Mouse (Mus musculus) lung, embryonic 15.5 days (tissue): Measurements from ENCODE around the gene Sgms2. TPM values are rescaled to one million over a fixed set of nuclear protein-coding genes. Genes with fewer than 3 reads are reported as not detected.

Experiments used
- ATAC-seq: fragments of 200-750 bp; cut with Nextera tagmentation; 2 replicates; pipeline ENCODE4 v1.8.0; 2017; ENCODE audit warnings: moderate number of reproducible peaks, borderline replicate concordance; ENCODE audit not compliant: low FRiP score, low TSS enrichment; ENCODE audit errors: extremely low read depth
- H3K27ac ChIP-seq: fragments of 300-500 bp; sonication (generic); 2 replicates; pipeline ENCODE4 v1.5.1; 2015; ENCODE audit warnings: moderate library complexity, mild to moderate bottlenecking, inconsistent platforms
- H3K27me3 ChIP-seq: fragments of 300-500 bp; sonication (generic); 2 replicates; pipeline ENCODE4 v1.6.1; 2015; ENCODE audit warnings: inconsistent platforms
- H3K36me3 ChIP-seq: fragments of 300-500 bp; sonication (generic); 2 replicates; pipeline ENCODE4 v1.6.1; 2015; ENCODE audit warnings: inconsistent platforms
- H3K4me1 ChIP-seq: fragments of 300-500 bp; sonication (generic); 2 replicates; pipeline ENCODE4 v1.6.1; 2015; ENCODE audit warnings: inconsistent platforms
- H3K4me2 ChIP-seq: fragments of 300-500 bp; sonication (generic); 2 replicates; pipeline ENCODE4 v1.6.1; 2015; ENCODE audit warnings: inconsistent platforms, mild to moderate bottlenecking, moderate library complexity
- H3K4me3 ChIP-seq: fragments of 300-500 bp; sonication (generic); 2 replicates; pipeline ENCODE4 v1.5.1; 2015; ENCODE audit warnings: mild to moderate bottlenecking, inconsistent platforms
- H3K9ac ChIP-seq: fragments of 300-500 bp; sonication (generic); 2 replicates; pipeline ENCODE4 v1.6.1; 2015; ENCODE audit warnings: inconsistent platforms
- H3K9me3 ChIP-seq: fragments of 300-500 bp; sonication (generic); 2 replicates; pipeline ENCODE4 v1.6.1; 2016; ENCODE audit warnings: inconsistent platforms
- WGBS: fragments of 180-500 bp; shearing (Covaris S2); methylation state at CpG from one replicate; pipeline ENCODE4 v1.1.7; 2015; 5-methylcytosine and 5-hydroxymethylcytosine counted together
- polyA plus RNA-seq: library from polyadenylated mRNA; unstranded; fragments of >200 nt; fragmentation: Nextera tagmentation; extraction: Ambion mirVana; gene quantifications from 2 replicates; pipeline ENCODE4 v1.2.1, GENCODE M21; 2015

Gene Sgms2
- polyA plus RNA-seq, 1 experiment from 2014 or later: 2.9 TPM

- H3K9ac ChIP-seq: no peak overlapping the region
- H3K27me3 ChIP-seq: peaks cover 1% of the 10 kb centered on the region; the same call in 1 of the 2 replicates
- H3K4me1 ChIP-seq: 0 out of 2 replicates have a peak, but pooled peaks cover 5% of the 10 kb centered on the region
- WGBS: 57% methylated on average over 17 of the region's 17 CpGs
- no peak overlapping the region for H3K27ac ChIP-seq
- no peak overlapping the region for H3K4me2 ChIP-seq
- H3K4me3 ChIP-seq: no peak overlapping the region
- H3K36me3 ChIP-seq: no peaks in the 10 kb centered on the region
- no peaks in the 10 kb centered on the region for H3K9me3 ChIP-seq
- ATAC-seq: no peak
Measured at GRCm38 (mm10) chr3:131481976-131482712, 9.1 kb downstream of the Sgms2 start.

- H3K27ac ChIP-seq: no peak overlapping the region
- H3K27me3 ChIP-seq: no peaks in the 10 kb centered on the region
- no peak overlapping the region for H3K9ac ChIP-seq
- H3K4me3 ChIP-seq: no peak overlapping the region
- H3K4me1 ChIP-seq: 0 out of 2 replicates have a peak, but pooled peaks cover 5% of the 10 kb centered on the region
- ATAC-seq: no peak
- H3K4me2 ChIP-seq: no peak overlapping the region
- no peaks in the 10 kb centered on the region for H3K9me3 ChIP-seq
- no peaks in the 10 kb centered on the region for H3K36me3 ChIP-seq
- 63% methylated on average over 3 of the region's 3 CpGs for WGBS
Measured at GRCm38 (mm10) chr3:131480659-131481058, 10.6 kb downstream of the Sgms2 start.

GRCm38 (mm10) chr3:131479415-131479814, 11.8 kb downstream of the Sgms2 start:
- no peak for ATAC-seq

GRCm38 (mm10) chr3:131476002-131476401, 15.2 kb downstream of the Sgms2 start:
- no peak for ATAC-seq
- WGBS: 96% methylated on average over 10 of the region's 10 CpGs
- Histone ChIP-seq H3K9me3 (no peaks in the 10 kb centered on the region), H3K36me3 (no peaks in the 10 kb centered on the region), H3K4me3 (no peak overlapping the region), H3K9ac (no peak overlapping the region), H3K4me1 (no peaks in the 10 kb centered on the region), H3K4me2 (no peak overlapping the region), H3K27me3 (no peaks in the 10 kb centered on the region), H3K27ac (no peak overlapping the region)

More at GRCm38 (mm10) chr3:131479415-131479814, 11.8 kb downstream of the Sgms2 start:
- Histone ChIP-seq H3K36me3 (no peaks in the 10 kb centered on the region), H3K4me1 (0 out of 2 replicates have a peak, but pooled peaks cover 5% of the 10 kb centered on the region), H3K4me3 (no peak overlapping the region), H3K4me2 (no peak overlapping the region), H3K9ac (no peak overlapping the region), H3K27me3 (no peaks in the 10 kb centered on the region), H3K9me3 (no peaks in the 10 kb centered on the region), H3K27ac (no peak overlapping the region)
- 81% methylated on average over 3 of the region's 3 CpGs for WGBS

- ATAC-seq: no peak
- H3K27ac ChIP-seq: no peak overlapping the region
Measured at GRCm38 (mm10) chr3:131474526-131474925, 16.7 kb downstream of the Sgms2 start.

GRCm38 (mm10) chr3:131473496-131473895, 17.7 kb downstream of the Sgms2 start:
- no peak for ATAC-seq
- Histone ChIP-seq H3K27me3 (no peaks in the 10 kb centered on the region), H3K27ac (no peak overlapping the region), H3K9ac (no peak overlapping the region), H3K36me3 (no peaks in the 10 kb centered on the region), H3K4me1 (no peaks in the 10 kb centered on the region), H3K9me3 (no peaks in the 10 kb centered on the region), H3K4me2 (no peak overlapping the region), H3K4me3 (no peak overlapping the region)
- WGBS: 0% methylated on average over 1 of the region's 1 CpGs

More at GRCm38 (mm10) chr3:131474526-131474925, 16.7 kb downstream of the Sgms2 start:
- Histone ChIP-seq H3K27me3 (no peaks in the 10 kb centered on the region), H3K36me3 (no peaks in the 10 kb centered on the region), H3K9me3 (no peaks in the 10 kb centered on the region), H3K9ac (no peak overlapping the region), H3K4me2 (no peak overlapping the region), H3K4me3 (no peak overlapping the region), H3K4me1 (no peaks in the 10 kb centered on the region)
- 63% methylated on average over 13 of the region's 13 CpGs for WGBS

- Histone ChIP-seq H3K4me3 (no peak overlapping the region), H3K4me1 (no peaks in the 10 kb centered on the region), H3K4me2 (no peak overlapping the region), H3K27me3 (no peaks in the 10 kb centered on the region), H3K9ac (no peak overlapping the region), H3K36me3 (no peaks in the 10 kb centered on the region), H3K9me3 (no peaks in the 10 kb centered on the region), H3K27ac (no peak overlapping the region)
- ATAC-seq: no peak
- 68% methylated on average over 6 of the region's 6 CpGs for WGBS
Measured at GRCm38 (mm10) chr3:131471836-131472235, 19.4 kb downstream of the Sgms2 start.

- H3K4me1 ChIP-seq: no peaks in the 10 kb centered on the region
- H3K36me3 ChIP-seq: no peaks in the 10 kb centered on the region
- no peak overlapping the region for H3K4me3 ChIP-seq
- H3K27me3 ChIP-seq: no peaks in the 10 kb centered on the region
- 72% methylated on average over 11 of the region's 11 CpGs for WGBS
- H3K4me2 ChIP-seq: no peak overlapping the region
- ATAC-seq: no peak
- no peak overlapping the region for H3K27ac ChIP-seq
- H3K9ac ChIP-seq: no peak overlapping the region
- H3K9me3 ChIP-seq: no peaks in the 10 kb centered on the region
Measured at GRCm38 (mm10) chr3:131471435-131471834, 19.8 kb downstream of the Sgms2 start.

- no peaks in the 10 kb centered on the region for H3K36me3 ChIP-seq
- H3K4me1 ChIP-seq: no peaks in the 10 kb centered on the region
- no peaks in the 10 kb centered on the region for H3K27me3 ChIP-seq
- no peak overlapping the region for H3K27ac ChIP-seq
- no peak overlapping the region for H3K4me2 ChIP-seq
- no peak overlapping the region for H3K4me3 ChIP-seq
- no peak overlapping the region for H3K9ac ChIP-seq
- peak; percentile 47; the same call in 1 of the 2 replicates for ATAC-seq
- no peaks in the 10 kb centered on the region for H3K9me3 ChIP-seq
- 22% methylated on average over 9 of the region's 9 CpGs for WGBS
Measured at GRCm38 (mm10) chr3:131470837-131471236, 20.4 kb downstream of the Sgms2 start.

GRCm38 (mm10) chr3:131469636-131470035, 21.6 kb downstream of the Sgms2 start:
- Histone ChIP-seq H3K4me2 (no peak overlapping the region), H3K9ac (no peak overlapping the region), H3K4me3 (no peak overlapping the region), H3K36me3 (no peaks in the 10 kb centered on the region), H3K27ac (no peak overlapping the region), H3K27me3 (no peaks in the 10 kb centered on the region), H3K9me3 (no peaks in the 10 kb centered on the region), H3K4me1 (no peaks in the 10 kb centered on the region)
- ATAC-seq: no peak
- 39% methylated on average over 3 of the region's 3 CpGs for whole genome bisulfite sequencing

- no peak overlapping the region for H3K27ac ChIP-seq
- no peak overlapping the region for H3K9ac ChIP-seq
- H3K36me3 ChIP-seq: no peaks in the 10 kb centered on the region
- H3K9me3 ChIP-seq: no peaks in the 10 kb centered on the region
- no peak overlapping the region for H3K4me2 ChIP-seq
- H3K4me3 ChIP-seq: no peak overlapping the region
- H3K4me1 ChIP-seq: 0 out of 2 replicates have a peak, but pooled peaks cover 3% of the 10 kb centered on the region
- H3K27me3 ChIP-seq: no peaks in the 10 kb centered on the region
- ATAC-seq: no peak
- 79% methylated on average over 6 of the region's 6 CpGs for WGBS
Measured at GRCm38 (mm10) chr3:131466371-131466770, 24.8 kb downstream of the Sgms2 start.

- H3K4me2 ChIP-seq: no peak overlapping the region
- 0 out of 2 replicates have a peak, but pooled peaks cover 3% of the 10 kb centered on the region for H3K4me1 ChIP-seq
- no peaks in the 10 kb centered on the region for H3K27me3 ChIP-seq
- no peak overlapping the region for H3K4me3 ChIP-seq
- no peak overlapping the region for H3K9ac ChIP-seq
- H3K27ac ChIP-seq: no peak overlapping the region
- no peak for ATAC-seq
- H3K36me3 ChIP-seq: no peaks in the 10 kb centered on the region
- H3K9me3 ChIP-seq: no peaks in the 10 kb centered on the region
- WGBS: 62% methylated on average over 3 of the region's 3 CpGs
Measured at GRCm38 (mm10) chr3:131465536-131466260, 25.5 kb downstream of the Sgms2 start.
